Mouse (Mus musculus): Measurements from ENCODE around the gene Slc7a4.
"Not testable (repeated sequence)": the region's sequence is repeated elsewhere in the genome, so short reads cannot be mapped to it uniquely, and the experiment has no call there.

The Slc7a4 gene

GRCm38 (mm10) chr16:17561751-17562208, 21.2 kb downstream of the Slc7a4 start, which contains the start of gene P2rx6:
TSS of gene P2rx6 (plus strand) at chr16:17561885.
- no peak for DNase-seq (ENCODE audit: low spot score)

GRCm38 (mm10) chr16:17561128-17561750, 21.8 kb downstream of the Slc7a4 start, which contains the start of gene Lrrc74b:
TSS of gene Lrrc74b (minus strand) at chr16:17561247.
- peak; percentile 32 for DNase-seq (ENCODE audit: low spot score)

GRCm38 (mm10) chr16:17559396-17560027, 23.5 kb downstream of the Slc7a4 start:
- DNase-seq (ENCODE audit: low spot score), result no peak

- DNase-seq (ENCODE audit: low spot score), result no peak
These were observed 24.2 kb downstream of the Slc7a4 start for GRCm38 (mm10) chr16:17558811-17559210.

- peak; percentile 73 for DNase-seq (ENCODE audit: low spot score)
These were observed 25.0 kb downstream of the Slc7a4 start for GRCm38 (mm10) chr16:17557947-17558480.

- no peak for DNase-seq (ENCODE audit: low spot score)
These were observed 26.1 kb downstream of the Slc7a4 start for GRCm38 (mm10) chr16:17556907-17557306.

GRCm38 (mm10) chr16:17556180-17556579, 26.8 kb downstream of the Slc7a4 start:
- DNase-seq (ENCODE audit: low spot score), result no peak

- not testable (repeated sequence) for DNase-seq (ENCODE audit: low spot score)
These were observed 28.3 kb downstream of the Slc7a4 start for GRCm38 (mm10) chr16:17554702-17555101.

GRCm38 (mm10) chr16:17553910-17554685, 28.9 kb downstream of the Slc7a4 start:
- no peak for DNase-seq (ENCODE audit: low spot score)

- no peak for DNase-seq (ENCODE audit: low spot score)
These were observed 30.2 kb downstream of the Slc7a4 start for GRCm38 (mm10) chr16:17552837-17553236.

GRCm38 (mm10) chr16:17542632-17543031, 40.4 kb downstream of the Slc7a4 start:
- DNase-seq (ENCODE audit: low spot score), result no peak

- DNase-seq (ENCODE audit: low spot score), result no peak
These were observed 46.4 kb downstream of the Slc7a4 start for GRCm38 (mm10) chr16:17536584-17536983.

GRCm38 (mm10) chr16:17532676-17533329, 50.2 kb downstream of the Slc7a4 start:
- DNase-seq (ENCODE audit: low spot score), result no peak

- DNase-seq (ENCODE audit: low spot score), result peak; percentile 15
These were observed 50.7 kb downstream of the Slc7a4 start for GRCm38 (mm10) chr16:17532271-17532670.

GRCm38 (mm10) chr16:17530640-17531288, 52.2 kb downstream of the Slc7a4 start, which contains the start of gene Thap7:
TSS of gene Thap7 (minus strand) at chr16:17531136.
- DNase-seq (ENCODE audit: low spot score), result peak; percentile 98

- peak; percentile 27 for DNase-seq (ENCODE audit: low spot score)
These were observed 52.9 kb downstream of the Slc7a4 start for GRCm38 (mm10) chr16:17529981-17530586.

GRCm38 (mm10) chr16:17528276-17528675, 54.7 kb downstream of the Slc7a4 start:
- DNase-seq (ENCODE audit: low spot score), result no peak

- no peak for DNase-seq (ENCODE audit: low spot score)
These were observed 55.4 kb downstream of the Slc7a4 start for GRCm38 (mm10) chr16:17527606-17528005.

GRCm38 (mm10) chr16:17526223-17526622, 56.8 kb downstream of the Slc7a4 start:
- no peak for DNase-seq (ENCODE audit: low spot score)

- no peak for DNase-seq (ENCODE audit: low spot score)
These were observed 57.5 kb downstream of the Slc7a4 start for GRCm38 (mm10) chr16:17525524-17525923.

GRCm38 (mm10) chr16:17524156-17524555, 58.9 kb downstream of the Slc7a4 start:
- DNase-seq (ENCODE audit: low spot score), result no peak
